Mouse (Mus musculus) ES-E14 (cell line): ENCODE results near the gene Filip1.

ENCODE experiments used
- CHD2 ChIP-seq: IDR thresholded peaks from 2 replicates; pipeline ENCODE4 v1.6.1; 2014; ENCODE audit warnings: mild to moderate bottlenecking, low read depth, low read length, inconsistent platforms
- MAFK ChIP-seq: IDR thresholded peaks from 2 replicates; pipeline ENCODE4 v1.6.1; 2014; ENCODE audit warnings: mild to moderate bottlenecking, low read depth, low read length, inconsistent platforms; ENCODE audit not compliant: insufficient read depth
- ZC3H11A ChIP-seq: IDR thresholded peaks from 2 replicates; pipeline ENCODE4 v1.6.1; 2012; ENCODE audit warnings: low read depth, mild to moderate bottlenecking, inconsistent platforms, low read length, borderline replicate concordance
- ZNF384 ChIP-seq: IDR thresholded peaks from 2 replicates; pipeline ENCODE4 v1.6.1; 2012; ENCODE audit warnings: low read depth, low read length, inconsistent platforms

- TF ChIP-seq MAFK, result no peak
- no peak for TF ChIP-seq ZNF384
- no peak for TF ChIP-seq CHD2
- no peak for TF ChIP-seq ZC3H11A
Observed at GRCm38 (mm10) chr9:79938416-79939206, 74.0 kb downstream of the Filip1 start.
